Mouse (Mus musculus): ENCODE measurements around the gene Nrip1. TPM values are rescaled to one million over a fixed set of nuclear protein-coding genes. Genes with fewer than 3 reads are reported as not detected.
"Not testable (repeated sequence)": the region's sequence is repeated elsewhere in the genome, so short reads cannot be mapped to it uniquely, and the experiment has no call there.

The Nrip1 gene
- total RNA-seq (2022) = 10 to 100 TPM; 20.7 to 25.8 (median 24.1) TPM

DNA sequence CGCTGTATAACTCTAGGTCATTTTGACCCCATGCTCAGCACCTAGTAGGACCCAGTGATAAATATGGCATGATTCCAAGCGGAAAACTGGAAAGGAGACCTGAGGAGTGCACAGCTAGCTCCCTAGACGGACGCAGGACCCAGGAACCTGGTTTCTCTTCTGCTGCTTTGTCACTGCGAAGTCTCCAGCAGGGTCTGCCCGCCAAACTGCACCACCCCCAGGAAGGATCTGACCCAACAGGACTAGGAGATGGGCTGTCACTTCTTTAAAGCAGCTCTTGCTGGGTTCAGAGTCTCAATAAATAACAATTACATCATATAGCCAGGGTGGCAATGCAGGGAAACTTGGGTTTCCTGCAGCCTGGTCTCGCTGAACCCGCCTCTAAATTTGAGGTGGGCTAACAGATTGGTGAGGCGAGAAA is at the start of gene Nrip1:
Nrip1 (minus strand) TSS at position 157 of the 421 bp plus-strand sequence.
- peak; percentile 68 for DNase-seq (ENCODE audit: low spot score)

DNA sequence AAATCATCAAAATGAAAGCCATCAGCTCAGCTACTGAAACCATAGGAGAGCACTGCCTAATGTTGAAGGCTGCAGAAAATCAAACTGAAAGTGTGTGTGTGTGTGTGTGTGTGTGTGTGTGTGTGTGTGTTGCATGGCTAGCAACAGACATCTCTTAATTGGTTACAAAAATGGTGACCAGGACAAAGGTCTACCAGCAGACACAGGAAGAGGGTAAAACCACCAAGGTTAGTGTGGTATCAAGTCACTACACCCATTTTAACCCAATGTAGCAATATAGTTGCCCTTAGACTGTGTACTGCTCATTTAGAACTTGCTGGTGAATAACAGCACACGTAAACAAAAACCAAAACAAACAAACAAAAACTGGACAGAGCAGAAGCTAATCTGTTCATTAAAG is 48.9 kb upstream of the Nrip1 start:
- no peak for DNase-seq (ENCODE audit: low spot score)

DNA sequence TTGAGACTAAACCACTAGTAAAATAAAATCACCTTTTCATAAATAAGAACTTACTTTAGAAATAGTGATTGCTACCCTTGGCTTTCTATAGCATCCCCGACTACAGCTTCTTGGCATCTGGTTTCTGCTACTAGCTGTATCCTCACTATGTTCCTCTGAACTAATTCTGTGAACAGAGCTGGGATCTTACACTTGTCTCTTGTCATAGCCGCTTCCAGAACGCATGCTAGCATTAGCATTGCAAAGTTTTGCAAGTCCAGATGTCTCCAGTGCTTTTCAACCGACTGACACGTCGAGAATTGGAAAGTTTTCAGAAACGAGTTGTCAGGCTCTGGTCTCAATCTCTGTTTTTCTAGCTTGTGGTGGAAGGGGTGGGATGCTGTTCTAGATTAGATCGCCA is 46.2 kb upstream of the Nrip1 start:
- no peak for DNase-seq (ENCODE audit: low spot score)

DNA sequence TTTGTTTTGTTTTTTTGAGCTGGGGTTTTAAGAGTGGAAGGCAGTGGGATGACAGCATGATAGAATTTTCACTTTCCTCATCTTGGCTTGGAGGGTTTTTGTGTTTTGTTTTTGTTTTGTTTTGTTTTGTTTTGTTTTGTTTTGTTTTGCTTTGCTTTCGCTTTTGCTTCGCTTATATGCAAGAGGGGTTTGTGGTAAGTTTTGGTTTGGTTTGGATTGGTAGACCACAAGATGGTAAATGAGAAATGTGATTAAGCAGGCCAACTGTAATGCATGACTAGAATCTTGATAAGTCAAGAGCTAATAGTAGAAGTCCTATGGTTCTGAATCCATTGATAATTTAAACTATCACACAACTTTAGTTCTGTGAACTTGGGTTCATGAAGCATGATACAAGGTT is 42.9 kb upstream of the Nrip1 start:
- no peak for DNase-seq (ENCODE audit: low spot score)

DNA sequence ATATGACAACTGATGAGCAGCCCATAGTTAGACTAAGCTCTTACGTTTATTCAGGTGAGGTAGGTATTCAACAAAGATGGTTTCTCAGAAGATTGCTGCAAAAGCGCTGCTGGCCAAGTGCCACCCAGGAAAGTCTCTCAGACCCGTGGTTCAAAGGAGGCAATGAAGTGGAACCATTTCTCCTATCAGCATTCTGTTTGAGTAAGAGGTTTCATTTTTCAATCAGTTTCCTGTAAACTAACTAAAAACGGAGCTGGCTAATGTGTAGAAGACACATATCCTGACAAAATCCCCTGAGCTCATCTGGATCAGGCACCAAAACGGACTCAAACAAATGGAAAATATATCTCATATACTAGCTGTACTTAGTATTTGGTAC is 42.4 kb upstream of the Nrip1 start:
- DNase-seq (ENCODE audit: low spot score) = no peak

DNA sequence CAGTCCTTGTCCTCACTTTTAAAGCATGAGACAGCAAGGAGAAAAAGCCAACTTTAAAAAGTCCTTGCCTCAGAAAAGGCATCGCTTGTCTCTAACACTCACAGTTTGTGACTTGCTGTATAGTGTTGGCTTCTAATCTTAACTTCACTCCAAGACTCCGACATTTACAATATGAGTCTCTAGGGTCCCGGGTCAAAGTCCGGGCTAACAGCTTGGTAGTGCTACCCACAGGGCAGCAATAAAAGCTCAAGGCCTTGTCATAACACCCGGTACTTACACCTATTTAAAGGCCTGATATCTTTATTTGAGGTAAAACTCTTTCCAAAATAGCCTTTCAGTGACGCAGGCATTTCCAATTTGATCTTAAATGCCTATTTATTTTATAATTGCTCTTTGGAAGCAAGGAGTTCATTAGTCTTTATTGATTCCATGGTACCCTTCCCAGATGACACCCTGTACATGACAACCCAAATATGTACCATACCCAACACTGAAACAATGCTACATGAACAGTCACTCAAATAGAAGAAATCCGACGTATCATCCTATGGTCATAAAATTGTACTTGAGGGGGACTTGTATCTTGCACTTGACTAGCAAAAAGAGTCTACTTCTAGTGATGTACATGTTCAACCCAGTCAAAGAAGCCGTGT is 41.9 kb upstream of the Nrip1 start:
- no peak for DNase-seq (ENCODE audit: low spot score)

DNA sequence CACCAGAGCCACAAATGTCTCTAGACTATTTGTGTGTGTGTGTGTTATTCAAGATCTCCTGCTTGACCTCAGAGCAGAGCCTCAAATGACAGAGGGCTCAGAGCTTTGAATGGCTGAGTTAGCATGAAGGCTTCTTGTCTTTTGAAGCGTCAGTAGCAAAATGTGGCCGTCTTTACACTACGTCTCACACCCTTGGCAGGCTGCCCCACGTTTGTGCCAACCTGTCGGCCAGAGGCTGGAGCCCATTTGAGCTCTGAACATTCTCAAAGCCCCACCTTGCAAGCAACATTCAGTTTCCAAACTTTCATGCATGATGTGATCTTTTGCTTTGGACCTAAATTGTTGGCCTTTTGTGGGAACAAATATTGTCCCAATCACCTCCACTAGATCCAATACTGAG is 40.9 kb upstream of the Nrip1 start:
- no peak for DNase-seq (ENCODE audit: low spot score)

DNA sequence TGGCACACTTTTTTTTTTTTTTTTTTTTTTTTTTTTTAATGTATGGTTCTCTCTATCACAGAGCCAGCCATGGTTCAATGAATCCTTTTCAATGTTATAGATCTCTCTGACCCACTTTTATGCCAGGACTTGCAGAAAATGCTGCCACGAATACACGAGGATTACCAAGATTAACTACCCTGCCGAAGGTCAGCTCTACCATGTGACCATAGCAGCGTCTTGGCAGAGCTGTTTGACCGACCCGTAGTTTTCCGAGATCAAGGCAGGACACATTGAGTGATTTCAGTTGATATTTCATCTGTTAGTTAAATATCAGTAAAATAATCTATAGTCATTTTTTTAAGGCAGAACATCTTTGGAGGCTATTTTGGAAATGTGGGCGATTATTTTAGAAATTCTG is 40.0 kb upstream of the Nrip1 start:
- no peak for DNase-seq (ENCODE audit: low spot score)

DNA sequence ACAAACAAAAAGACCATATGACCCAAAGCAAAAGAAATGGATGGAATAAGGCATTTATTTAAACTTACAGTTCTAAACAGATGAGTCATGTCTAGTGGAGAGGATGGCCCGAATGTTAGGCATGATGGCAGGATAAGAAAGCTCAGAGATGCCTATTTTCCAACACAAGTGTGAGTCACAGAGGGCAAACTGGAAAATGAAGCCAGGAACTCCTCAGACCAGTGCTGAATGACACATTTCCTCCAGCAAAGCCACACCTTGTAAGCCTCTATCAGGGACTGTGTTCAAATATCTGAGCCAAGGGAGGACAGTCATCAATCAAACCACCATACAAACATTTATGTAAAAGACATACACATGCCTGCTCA is 35.7 kb upstream of the Nrip1 start:
- DNase-seq (ENCODE audit: low spot score) = no peak

DNA sequence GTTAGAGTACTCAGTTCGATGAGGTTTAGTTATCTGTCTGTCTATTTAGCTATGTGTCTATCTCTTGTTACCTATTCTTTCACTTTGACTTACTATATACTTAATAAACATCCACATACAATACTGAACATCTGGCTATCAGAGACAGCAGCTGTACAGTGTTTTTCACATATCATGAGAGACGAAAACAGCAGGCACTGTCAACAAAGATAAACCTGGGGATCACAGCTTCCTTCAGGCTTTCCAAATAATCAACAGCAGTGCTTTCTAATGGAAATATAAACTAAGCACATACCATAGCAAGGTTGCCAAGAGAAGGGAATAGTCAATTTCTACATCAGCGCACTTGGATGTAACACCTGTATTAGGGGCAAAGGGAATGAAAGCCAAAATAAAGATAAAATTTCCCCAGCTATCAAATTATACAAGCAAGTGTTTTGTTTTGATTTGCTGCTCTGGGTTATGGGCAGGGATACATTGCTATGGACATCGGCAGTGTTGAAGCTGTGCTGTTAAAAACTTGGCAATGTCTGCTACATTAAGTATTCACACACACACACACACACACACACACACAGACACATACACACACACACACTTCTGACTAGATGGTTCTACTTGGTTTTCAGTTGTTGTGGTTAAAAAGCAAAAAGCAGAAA is 35.2 kb upstream of the Nrip1 start:
- DNase-seq (ENCODE audit: low spot score) = no peak

DNA sequence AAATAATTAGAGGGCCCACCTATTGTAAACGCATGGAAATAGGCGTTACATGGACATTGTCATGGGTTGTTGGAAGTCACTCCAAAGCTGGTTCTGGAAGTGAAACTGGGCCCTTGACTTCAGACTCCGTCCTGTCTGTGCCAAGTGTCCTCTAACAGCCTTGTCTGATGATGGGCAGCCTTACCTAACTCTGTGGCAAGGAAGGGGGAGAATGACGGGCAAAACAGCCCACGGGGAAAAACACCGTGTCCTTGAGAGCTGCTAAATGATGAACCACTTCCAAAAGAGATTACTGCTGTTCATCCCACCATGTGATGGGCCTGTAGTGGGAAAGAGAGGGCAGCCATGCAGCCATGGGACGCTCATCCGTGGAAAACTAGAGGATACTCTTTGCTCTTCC is 34.6 kb upstream of the Nrip1 start:
- DNase-seq (ENCODE audit: low spot score) = no peak

DNA sequence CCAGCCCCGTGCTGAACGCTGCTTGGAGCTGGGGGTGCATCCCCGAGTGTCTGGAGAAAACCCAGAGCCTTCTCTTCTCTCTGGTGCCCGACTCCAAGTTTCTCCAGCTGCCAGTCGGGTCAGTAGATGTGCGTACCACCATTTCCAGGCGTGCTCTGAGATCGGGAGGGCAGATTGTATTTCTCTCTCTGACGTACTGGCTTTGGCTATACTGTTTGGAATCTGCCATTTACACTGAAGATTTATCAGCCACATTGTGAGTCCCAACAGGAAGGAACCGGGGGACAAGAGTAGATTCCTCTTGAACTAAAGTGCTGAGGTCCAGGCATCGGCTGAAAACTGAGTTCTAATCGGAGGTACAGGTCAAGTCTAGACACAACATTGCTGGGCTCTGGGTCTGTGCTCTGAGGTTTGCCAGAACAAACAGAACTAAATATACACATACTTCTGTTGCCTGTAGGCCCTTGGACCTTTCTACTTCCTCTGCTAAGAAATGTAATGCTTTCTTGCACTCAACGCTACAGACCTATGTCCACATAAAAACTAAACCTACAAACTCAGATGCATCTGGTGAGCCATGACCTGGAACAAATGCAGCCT is 33.8 kb upstream of the Nrip1 start:
- DNase-seq (ENCODE audit: low spot score) = no peak

DNA sequence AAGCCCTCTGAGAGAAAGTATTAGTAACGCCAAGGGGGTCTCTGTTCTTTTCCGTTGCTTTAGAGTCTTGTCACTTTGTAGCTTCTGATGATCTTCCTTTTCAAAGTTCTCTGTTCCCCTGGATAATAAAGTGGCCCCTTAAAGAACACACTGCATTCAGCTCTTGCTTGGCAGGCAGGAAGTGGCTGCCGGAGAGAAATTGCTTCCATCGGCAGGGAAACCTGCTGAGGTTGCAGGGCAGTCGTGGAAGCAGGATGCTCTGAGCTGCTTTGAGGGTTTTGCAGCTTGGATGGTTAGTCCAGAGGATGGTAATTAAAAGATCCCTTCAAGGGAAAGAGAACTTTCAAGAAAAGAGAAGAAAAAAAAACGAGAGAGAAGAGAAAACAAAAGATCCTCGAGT is 33.3 kb upstream of the Nrip1 start:
- DNase-seq (ENCODE audit: low spot score) = peak; percentile 23

DNA sequence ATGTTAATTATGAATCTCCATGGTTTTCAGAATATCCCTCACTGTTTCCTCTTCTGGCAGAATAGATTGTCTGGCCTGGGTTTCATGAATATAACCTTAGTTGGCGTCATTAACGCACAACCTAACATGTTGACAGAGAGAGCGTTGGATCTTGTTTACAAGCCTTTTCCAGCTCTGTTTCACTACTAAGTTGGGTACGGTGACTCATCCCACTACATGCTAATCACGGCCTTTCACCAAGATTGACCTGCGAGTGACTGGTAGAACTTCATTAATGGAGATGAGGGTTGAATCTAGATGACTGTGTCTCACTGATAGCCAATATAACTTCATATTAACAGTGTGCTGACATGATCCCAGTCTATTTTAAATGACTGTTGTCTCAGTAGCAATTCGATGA is 32.7 kb upstream of the Nrip1 start:
- DNase-seq (ENCODE audit: low spot score) = peak; percentile 25

DNA sequence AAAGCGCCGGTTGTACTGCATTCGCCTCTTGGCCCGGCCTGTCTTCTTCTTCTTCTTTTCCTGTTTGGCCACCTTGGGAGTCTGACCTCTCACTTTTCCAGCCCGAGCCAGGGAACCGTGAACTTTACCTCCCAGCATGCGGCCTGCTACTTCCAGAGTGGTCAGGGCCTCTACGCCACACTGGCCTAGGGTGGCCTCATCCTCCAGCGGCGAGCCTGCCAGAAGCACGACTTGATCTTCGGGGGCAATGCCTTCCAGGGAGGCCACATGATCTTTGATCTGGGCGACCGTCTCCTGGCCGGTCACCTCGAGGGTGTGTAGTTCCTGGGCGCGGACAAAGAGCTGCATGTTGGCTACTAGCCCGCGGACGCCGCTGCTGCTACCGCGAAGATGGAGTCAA is 29.7 kb upstream of the Nrip1 start:
- DNase-seq (ENCODE audit: low spot score) = not testable (repeated sequence)

DNA sequence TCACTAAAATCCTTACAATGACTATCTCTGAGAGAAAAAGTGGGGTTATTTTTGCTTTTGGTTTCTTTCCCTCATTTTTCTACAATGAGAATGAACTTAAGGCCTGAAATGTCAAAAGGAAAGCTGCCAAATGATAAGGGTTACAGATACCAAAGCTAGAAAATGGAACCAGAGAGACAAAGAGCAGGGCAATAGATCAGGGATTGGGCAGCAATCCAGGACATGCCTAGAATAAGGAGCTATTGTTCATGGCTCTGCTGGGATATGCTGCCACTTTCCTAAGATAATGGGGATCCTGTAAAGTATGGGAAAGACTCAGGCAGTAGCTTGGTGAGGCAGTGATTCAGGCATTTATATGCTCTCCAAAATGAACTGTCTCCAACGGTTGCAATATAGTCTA is 22.9 kb upstream of the Nrip1 start:
- DNase-seq (ENCODE audit: low spot score) = no peak

DNA sequence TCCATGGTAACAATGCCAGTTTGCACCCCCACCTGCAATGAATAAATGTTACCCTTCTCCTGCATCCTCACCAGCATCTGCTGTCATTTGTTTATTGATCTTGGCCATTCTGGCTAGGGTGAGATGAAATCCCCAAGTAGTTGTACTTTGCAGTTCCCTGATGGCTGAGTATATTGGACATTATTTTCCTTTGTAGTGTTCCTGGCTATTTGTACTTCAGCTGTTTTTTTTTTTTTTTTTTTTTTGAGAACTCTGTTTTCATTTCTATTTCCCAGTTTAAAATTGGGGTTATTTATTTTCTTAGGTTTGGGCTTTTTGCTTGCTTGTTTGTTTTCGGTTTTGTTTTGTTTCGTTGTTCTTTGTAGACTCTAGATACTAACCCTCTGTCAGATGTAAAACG is 19.6 kb upstream of the Nrip1 start:
- DNase-seq (ENCODE audit: low spot score) = no peak

DNA sequence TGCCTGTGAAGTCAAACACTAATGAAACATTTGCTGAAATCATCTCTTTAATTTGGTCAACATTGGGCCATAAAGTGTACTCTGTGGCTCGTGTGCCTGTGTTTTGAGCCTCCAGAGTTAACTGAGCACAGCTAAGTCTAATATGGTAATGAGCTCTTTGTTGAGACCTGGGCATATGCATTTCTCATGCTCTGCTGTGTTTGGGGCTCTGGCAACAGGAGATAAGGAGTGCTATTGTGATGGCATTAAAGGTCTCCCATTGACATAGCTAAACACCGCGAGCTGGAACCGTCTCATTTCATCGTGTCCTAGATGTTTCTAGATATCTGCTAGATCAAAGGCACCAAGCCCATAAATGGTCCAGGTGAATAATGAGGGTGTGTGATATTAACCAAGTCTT is 12.9 kb upstream of the Nrip1 start:
- no peak for DNase-seq (ENCODE audit: low spot score)

DNA sequence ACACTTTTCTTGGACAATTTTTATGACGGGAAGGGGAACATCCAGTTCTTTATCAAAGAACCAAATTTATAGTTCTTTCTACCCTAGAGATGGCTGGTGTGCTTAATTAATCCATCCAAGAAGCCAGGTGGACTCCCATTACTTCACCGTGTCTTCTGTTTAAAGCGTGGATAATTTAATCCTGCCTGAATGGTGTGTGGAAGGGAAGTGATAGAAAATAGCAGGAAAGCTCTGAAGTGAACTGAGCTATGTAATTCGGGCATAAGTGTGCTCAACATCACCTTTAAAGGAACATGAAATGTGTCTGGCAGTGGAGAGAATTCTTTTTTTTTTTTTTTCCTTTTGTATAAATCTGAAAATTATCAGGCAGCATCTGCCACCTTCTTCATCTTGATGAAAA is 12.4 kb upstream of the Nrip1 start:
- DNase-seq (ENCODE audit: low spot score) = no peak

DNA sequence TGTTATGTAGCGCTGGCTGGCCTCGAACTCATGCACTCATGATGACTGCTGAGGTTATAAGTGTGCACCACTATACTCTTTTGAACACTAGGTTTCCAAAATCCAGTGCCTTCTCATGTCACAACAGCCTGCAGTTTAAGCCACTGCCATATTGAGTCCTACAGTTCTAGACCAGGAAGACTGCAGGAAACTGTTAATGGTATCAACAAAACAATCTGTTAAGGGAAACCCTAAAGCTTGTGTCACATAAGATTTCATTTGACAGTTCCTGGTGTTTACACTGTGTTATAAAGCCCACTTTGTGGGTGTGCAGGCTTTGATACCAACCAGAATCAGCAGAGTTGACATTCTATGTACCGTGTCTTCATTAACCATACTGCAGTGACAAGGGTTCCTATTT is 3.6 kb upstream of the Nrip1 start:
- DNase-seq (ENCODE audit: low spot score) = no peak

DNA sequence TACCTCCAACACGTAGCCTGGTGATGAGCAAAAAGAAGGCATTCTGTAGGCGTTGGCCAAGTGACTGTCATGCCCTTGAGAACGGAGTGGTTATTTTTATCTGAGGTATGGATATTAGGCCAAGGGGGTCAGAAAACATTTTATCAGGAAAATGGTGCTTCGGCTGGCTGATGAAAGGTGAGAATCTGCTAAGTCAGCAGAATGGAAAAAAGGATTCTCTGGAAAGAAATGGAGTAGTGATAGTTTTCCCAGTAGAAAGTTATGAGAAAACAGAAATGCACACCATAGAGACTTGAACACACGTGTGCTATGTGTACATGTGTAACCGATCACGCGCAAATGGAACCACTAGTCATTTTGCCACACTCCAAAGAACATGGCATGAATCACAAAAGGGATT is 3.0 kb upstream of the Nrip1 start:
- DNase-seq (ENCODE audit: low spot score) = no peak

DNA sequence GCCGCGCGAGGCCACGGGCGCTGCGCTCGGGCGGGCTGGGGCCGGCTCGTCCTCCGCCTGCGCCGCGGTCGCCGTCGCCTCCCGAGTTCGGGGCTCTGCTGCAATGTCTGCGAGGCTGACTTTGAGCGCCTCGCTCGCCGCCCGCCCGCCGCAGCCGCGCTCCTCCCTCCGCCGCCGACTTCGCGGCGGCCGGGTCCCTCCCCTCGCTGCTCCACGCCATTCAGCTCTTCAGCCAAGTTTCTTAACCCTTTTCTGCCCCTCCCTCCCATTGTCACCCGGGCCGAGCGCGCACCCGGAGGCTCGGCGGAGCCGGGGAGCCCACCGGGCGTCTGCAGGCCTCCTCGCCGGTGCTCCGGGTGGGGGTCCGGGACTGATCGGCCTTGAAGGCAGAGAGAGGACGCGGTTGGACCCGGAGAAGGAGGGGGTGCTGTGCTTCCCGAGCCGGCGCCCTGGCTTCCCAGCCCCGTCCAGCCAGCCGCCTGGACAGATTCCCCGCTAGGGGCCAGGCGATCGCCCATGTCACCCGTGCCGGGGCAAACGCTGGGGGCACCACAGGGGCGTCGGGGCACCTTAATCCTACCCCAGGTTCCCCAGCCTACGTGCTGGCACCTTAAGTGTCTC is 576 bp downstream of the Nrip1 start:
- peak; percentile 87 for DNase-seq (ENCODE audit: low spot score)
